Mouse (Mus musculus): ENCODE data around the gene Rce1. TPM values are rescaled to one million over a fixed set of nuclear protein-coding genes. Genes with fewer than 3 reads are reported as not detected.

Rce1 gene
- total RNA-seq, 1 experiment from 2014 or later, result 28.6 TPM

Small RNA genes lying within 50 kb of the gene (microRNA-seq; reads per million reads assigned to microRNA genes)
- 0 to 1.9 reads per million in 2 experiments for gene Mir6986

Other genes with a start within 250 kb of the Rce1 start
- 96.2 and 111 TPM in 2 replicates for gene Kdm2a, start 227.4 kb downstream of the Rce1 start, total RNA-seq (2021)
- gene Rhod, start 186.2 kb downstream of the Rce1 start, total RNA-seq (2021), result 14.1 and 17.3 TPM in 2 replicates
- 35.0 and 41.1 TPM in 2 replicates for gene Syt12, start 148.2 kb downstream of the Rce1 start, total RNA-seq (2021)
- 23.0 and 25.2 TPM in 2 replicates for gene 2010003K11Rik, start 127.1 kb downstream of the Rce1 start, total RNA-seq (2021)
- 351 and 352 TPM in 2 replicates for gene Pcx, start 115.2 kb downstream of the Rce1 start, total RNA-seq (2021)
- 6.1 and 7.6 TPM in 2 replicates for gene Lrfn4, start 10.0 kb downstream of the Rce1 start, total RNA-seq (2021)
- gene Gm960, start 73.0 kb upstream of the Rce1 start, total RNA-seq (2021), result not detected in 2 replicates
- 3.3 and 5.9 TPM in 2 replicates for gene Sptbn2, start 85.5 kb upstream of the Rce1 start, total RNA-seq (2021)
- 13.1 and 15.2 TPM in 2 replicates for gene Rbm4b, start 130.9 kb upstream of the Rce1 start, total RNA-seq (2021)
- 57.2 and 60.3 TPM in 2 replicates for gene Rbm4, start 168.3 kb upstream of the Rce1 start, total RNA-seq (2021)
- gene Gm21992, start 186.0 kb upstream of the Rce1 start, total RNA-seq (2021), result 23.1 and 30.8 TPM in 2 replicates
- gene Rbm14, start 186.0 kb upstream of the Rce1 start, total RNA-seq (2021), result 43.5 and 45.4 TPM in 2 replicates
- 107 and 116 TPM in 2 replicates for gene Ccs, start 213.7 kb upstream of the Rce1 start, total RNA-seq (2021)
- gene Ccdc87, start 213.7 kb upstream of the Rce1 start, total RNA-seq (2021), result 0.19 TPM in 2 replicates
- gene Ctsf, start 229.5 kb upstream of the Rce1 start, total RNA-seq (2021), result 261 and 277 TPM in 2 replicates

Data from adrenal gland, postnatal 14 days (tissue).